Mouse (Mus musculus): ENCODE measurements around the gene Dock9.

DNA sequence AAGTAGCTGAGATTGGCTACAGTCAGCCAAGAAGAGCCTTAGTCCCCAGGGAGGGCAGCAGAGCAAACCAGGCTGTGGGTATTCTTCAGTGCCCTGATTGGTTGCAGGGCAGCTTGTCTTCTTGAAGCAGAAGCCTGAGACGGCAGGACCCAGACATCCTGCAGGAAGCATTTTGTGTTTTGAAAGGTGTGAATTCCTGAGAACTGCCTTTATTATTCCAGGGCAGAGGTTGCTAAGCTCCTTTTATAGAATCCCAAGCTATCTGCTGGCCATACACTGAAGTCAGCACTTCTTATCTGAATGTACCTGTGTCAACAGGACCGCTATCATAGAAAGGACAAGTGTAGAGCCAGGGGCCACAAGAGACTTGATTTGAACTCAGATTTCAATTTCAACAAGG, 303.4 kb downstream of the Dock9 start:
- TF ChIP-seq POLR2A (IDR thresholded peaks at IDR 0.05; ENCODE audit: borderline replicate concordance, low read depth, low read length), result no peak
- no peak for TF ChIP-seq CTCF (IDR thresholded peaks at IDR 0.05; ENCODE audit: low read depth, low read length)
